Mouse (Mus musculus) fibroblast of lung, adult 2 months (primary cell): Measurements from ENCODE around the gene Ssbp4.

Source experiments
- DNase-seq: peaks from one replicate; pipeline ENCODE4 v3.0.0-alpha.2; 2011; ENCODE audit warnings: low read depth

Ssbp4 gene

DNA sequence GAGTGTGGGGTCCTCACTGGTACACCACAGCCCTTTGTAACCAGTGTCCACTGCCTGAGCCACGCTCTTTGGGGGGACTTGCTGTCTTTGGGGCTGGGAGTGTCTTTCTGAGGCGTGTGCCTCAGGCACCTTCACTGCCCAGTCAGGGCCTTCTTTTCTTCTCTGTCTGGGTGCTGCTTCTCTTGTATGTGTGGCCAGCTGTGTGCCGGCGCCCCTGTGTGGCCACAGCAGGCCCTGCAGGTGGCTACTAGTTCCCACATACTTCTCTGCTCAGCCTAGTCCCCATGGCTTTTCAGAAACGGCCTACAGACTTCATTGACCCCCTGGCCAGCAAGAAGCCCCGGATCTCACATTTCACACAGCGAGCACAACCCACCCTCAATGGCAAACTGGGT is 23.4 kb downstream of the Ssbp4 start:
- DNase-seq: no peak

DNA sequence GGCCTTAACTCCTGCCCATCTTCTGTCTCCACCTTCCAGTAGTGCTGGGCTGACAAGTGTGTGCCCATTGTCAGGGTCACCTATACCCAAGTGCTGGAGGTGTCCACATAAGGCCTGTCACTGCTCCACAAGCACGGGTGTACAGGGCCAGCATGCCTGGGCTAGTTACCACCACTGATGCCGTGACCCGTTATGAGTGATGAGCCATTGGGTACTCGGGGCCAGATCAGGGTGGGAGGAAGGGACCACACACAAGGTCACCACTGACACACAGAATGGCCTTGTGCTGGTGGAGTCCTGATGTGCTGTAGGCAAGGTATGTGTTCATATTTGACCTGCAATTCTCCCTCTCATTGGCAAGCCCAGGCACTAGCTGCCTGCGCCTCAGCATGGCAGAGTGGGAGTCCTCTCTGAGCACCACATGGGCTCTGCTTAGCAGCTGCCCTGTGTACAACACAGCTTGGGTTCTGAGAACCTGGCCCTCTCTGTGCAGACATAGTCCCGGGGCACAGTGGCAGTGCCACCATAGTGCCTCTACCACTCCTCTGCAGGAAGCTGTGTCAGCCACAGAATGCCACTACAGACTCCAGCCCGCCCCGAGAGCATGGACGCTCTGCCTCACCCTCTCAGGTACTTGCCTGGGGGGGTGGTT is 23.9 kb downstream of the Ssbp4 start:
- DNase-seq: no peak

DNA sequence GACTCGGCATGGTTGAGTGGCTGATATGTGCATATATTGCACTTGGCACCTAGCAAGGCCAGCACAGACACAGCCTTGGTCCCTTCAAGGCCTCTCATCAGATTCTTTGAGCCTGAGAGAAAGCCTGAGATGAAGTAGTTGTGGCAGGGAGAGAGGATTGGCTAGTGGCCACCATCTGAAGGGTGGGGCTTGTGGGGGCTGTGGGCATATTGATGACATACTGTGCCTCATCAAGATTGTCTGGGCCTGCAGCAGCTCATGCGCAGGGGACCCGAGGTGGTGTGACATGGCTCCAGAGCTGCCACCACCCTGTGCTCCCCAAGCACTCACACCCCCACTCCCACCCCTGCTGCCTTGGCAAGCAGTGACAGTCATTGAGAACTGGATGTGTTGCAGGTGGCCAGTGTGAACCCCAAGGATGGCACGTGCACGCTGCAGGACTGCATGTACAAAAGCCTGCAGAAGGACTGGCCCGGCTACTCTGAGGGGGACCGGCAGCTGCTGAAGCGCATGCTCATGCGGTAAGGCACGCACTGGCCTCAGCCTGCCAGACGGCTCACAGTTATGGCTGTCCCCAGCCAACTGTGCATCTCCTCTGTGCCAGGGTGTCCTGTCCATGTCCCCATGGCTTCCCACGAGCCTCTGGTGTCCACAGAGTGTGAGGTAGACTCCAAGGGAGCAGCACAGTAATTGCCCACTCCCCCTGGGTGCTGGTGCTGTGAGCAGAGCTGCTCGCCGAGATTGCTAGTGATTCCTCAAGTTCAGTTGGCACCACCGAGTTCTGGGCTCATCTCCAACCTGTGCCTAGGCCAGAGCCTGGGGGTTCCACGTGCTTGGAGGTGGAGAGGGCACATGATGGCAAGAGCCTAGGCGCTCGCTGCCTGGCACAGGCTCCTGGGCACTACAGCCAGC is 24.9 kb downstream of the Ssbp4 start:
- no peak for DNase-seq

DNA sequence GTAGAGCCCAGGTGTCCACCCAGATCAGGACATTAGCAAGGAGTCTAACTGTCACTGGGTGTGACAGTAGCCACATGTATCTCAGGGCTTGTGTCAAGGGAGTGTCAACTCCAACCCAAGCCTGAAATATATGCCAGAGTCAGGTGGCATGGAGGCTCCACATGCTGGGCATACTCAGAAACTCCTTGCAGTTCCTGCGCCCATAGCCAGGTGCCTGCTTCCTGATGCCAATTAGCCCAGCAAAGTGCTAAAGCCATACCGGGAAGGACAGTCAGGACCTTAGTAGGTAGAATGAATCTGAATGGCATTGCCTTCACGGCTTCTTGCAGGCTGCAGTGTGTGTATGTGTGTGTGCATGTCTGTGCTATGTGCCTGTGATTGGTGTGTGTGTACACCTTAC is 31.5 kb downstream of the Ssbp4 start:
- no peak for DNase-seq

DNA sequence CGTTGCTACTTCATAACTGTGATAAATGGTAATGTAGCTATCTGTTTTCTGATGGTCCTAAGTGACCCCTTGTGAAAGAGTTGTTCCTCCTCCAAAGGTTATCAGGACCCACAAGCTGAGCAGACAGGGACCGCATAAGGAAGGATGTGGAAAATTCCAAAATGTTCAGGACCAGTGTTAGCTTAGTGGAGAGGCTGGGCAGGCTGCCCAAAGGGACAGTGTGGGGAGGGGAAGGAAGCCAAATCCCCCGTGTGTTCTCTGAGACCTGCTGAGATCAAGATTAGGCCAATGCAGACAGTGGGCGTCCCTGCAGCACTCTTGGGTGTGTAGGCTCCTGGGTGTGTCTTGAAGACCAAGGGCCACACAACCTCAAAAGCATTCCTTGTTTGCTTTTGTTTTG is 33.8 kb downstream of the Ssbp4 start:
- no peak for DNase-seq

DNA sequence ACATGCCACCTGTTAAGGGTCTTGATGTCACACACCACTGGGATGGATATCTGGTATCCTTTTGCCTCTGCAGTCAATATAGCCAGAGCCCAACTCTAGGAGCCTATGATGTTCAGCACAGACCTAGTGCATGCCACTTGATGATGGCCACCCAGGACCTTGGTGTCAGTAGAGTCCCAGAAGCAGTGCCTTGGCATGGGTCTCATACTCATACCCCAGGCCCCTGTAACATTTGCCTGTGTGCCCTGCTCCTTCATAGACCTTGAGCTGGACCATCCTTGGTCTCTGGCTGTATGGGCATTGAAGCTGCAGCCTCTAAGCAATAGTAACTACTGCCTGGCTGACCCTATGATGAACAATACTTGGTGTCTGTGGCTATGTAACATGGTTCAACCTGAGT is 34.4 kb downstream of the Ssbp4 start:
- DNase-seq: no peak

DNA sequence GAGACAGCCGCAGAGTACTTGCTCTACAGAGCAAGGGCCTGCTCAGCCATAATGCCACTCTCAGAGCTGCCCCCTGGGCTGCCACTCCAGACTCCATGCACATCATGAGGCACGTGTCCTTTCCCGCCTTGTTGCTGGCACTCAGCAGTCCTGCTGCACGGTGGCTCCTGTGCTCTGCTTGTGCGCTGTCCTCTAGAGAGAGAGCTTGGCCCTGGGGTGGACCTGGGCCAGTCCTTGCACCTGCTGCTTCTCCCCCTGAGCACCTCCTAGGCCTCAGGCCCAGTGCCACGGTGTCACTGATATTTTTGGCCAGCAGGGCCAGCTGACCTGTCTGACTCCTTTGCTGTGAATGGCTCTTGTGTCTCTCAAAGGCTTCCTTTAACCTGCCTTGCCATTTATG is 37.7 kb downstream of the Ssbp4 start:
- no peak for DNase-seq

DNA sequence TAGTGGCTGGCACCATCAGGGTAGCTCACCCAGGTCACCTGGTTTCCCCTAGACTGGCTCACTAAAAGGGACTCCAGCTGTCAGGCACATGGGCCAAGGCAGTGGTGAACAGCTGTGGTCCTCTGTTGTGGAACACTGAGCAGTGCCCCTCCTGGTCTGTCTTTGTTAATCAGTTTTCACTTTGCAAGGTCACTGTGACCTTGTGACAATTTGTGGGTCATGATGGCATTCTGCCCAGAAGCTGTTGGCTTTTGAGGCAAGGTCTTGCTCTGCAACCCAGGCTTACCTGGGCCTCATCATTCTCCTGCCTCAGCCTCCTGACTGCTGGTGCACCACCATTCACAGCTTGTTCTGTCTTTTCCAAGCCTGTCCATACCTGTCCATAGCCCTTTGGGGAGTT is 38.3 kb downstream of the Ssbp4 start:
- no peak for DNase-seq

DNA sequence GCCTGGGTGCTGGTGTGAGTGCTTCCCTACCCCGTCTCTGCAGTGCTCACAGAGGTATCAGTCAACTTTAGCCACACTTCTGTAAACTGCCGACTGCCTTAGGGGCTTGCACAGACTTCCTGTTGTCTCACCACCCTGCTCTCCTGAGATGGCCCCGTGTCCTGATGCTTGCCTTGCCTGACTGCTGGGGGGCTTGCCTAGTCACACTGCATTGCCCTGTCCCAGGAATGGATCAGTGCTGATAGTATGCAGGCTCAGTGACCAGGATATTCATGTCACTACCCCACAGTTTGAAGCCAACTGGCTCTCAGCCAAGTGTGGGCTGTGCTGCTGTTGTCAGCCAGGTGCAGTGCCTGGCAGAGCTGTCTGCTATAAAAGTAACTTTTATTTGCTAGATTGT is 43.1 kb downstream of the Ssbp4 start:
- DNase-seq: no peak

DNA sequence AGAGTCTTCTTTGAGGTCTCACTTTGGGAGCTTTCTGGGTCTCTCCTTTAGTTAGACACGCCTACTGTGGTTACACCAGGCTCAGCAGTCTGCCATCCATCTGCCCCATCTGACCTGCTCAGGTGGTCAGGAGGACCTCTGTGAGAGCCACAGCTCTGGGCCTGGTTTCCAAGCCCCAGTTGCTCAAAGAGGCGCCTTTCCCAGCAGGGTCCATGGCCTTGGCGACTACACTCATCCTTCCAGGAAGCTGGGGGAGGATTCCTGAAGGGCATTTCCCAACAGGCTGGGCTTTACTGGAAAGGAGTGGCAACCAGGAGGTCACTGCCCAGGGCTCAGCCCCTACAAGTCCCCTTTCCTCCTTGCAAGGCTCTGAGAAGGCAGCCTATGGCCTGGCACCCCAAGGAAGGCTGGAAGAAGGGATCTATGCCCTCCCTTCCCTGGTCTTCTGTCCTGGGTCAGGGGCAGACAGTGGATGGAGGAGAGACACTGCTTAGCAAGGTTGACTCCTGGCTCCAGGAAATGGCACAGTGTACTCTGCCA is 43.9 kb downstream of the Ssbp4 start:
- no peak for DNase-seq

DNA sequence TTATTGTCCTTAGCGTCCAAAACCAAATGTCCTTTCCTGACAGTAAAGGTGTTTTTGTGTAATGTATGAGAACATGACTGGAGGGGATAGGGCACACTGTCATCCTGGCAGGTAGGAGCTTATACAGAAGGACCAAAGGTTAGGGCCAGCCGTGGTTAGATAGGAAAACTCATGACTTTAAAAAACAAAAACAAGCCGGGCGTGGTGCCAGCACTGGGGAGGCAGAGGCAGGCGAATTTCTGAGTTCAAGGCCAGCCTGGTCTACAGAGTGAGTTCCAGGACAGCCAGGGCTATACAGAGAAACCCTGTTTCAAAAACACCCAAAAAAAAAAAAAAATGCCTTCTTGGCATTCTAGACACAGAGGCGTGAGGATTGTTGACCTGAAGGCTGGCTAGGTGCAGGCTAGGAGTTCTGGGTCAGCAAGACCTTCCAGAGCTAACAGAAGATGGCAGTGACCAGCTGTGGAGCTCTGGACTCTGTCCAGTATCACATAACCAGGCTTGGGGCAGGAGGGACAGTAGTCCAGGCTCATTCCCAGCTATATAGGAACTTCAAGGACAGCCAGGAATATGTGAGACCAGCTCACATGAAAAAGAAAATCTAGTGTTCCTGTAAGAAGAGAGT is 44.8 kb downstream of the Ssbp4 start:
- DNase-seq: no peak

DNA sequence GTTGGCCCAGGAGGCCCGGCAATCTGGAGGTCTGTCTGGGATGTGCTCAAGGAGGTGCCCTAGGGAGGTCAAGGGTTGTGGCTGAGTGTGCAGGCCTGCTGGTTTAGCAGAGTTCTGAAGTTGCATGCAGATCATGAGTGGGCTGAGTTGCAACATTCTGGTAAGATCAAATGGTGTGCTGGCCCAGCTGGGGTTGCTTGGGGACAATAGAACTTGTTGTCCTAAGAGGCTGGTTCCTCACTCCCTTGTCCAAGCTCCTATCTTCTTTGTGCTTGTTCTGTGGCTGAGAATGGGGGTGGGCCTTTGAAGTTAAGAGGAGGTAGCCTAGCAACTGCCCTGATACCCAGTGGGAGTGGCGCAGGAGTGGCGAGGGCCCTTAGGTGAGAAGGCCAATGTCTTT is 45.9 kb downstream of the Ssbp4 start:
- DNase-seq: no peak

DNA sequence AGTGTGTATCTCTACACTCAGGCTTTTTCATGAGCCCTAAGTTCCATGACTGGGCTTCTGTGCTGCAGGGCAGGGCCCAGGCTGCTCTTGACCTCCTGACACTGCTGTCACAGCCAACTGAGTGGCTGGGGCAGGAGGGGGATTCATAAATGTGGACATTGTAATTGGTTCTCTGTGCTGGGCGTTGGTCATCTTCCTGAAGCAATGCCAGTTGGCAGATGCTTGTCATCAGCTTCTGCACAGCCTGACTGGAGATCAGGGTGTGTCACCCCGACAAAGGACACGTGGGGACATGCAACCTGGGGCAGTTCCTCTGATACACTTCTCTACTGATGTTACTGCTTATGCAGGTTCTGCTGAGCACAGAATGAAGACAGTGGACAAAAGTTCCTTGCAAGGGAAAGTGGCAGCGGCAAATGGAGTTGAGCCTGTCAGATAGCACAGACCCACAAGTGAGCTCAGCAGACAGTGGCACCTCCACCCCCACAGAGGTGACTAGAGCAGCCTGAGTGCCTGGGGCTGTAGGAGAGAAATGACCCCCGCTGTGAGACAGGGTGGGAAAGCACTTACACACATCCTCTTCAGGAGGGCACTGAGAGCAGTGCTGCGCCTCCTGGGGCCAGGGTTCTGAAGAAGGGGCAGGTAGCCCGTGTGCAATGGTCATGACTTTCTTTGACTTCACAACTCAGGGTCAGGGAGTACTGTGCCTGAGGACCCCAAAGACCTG is 46.7 kb downstream of the Ssbp4 start:
- no peak for DNase-seq

DNA sequence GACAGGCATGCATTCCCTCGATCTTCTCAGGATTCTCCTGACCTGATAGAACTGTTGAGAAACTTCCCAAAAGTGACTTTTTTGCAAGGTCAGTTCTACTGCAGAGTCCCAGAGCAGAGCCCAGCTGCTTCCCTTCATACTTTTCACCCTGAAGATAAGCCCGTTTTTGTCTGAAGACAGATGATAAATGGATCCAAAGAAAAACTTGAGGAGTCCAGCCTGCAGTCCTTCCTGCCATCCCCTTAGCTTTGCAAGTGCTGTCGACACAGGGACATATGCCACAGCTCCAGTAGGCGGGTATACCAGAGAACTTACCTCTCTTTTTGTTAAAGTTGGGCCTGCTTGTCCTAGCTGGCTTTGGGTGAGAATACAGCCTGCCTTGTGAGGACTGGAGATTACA is 47.3 kb downstream of the Ssbp4 start:
- no peak for DNase-seq

DNA sequence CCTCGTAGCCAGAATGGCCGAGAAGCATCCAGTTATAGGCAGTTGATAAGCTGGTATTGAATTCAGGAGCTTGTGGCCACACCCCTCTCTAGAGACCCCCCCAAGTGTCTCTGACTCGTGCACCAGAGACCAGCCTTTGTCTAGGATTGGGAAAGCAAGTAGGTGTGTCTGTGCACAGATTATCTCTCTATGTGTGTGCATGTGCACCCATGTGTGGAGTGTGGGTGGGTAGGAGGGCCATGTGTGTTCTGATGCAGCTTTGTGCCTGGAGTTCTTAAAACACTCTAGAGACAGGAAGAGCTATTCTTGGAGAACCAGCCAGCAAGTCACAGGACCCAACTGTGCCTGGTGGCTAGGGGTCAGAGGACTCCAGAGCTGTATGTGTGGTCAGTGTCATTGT is 48.1 kb downstream of the Ssbp4 start:
- no peak for DNase-seq

DNA sequence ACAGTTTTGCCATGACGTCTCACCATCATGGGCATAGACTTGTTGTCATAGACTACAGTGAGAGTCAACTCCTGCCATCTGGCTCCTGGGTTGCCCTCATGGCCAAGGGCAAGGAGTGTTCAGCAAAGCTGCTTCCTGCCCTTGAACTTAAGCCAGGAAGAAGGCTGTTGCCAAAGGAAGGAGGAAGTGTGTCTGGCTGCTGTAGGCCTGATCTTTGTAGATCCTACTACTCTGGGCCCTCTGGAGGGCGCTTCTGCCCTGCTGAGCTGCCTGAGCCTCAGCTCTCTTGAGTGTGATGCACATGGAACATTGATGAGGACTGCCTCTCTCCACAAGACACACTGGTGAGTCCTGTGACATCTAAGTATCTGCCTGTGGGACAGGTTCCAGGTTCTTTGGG is 48.6 kb downstream of the Ssbp4 start:
- no peak for DNase-seq

DNA sequence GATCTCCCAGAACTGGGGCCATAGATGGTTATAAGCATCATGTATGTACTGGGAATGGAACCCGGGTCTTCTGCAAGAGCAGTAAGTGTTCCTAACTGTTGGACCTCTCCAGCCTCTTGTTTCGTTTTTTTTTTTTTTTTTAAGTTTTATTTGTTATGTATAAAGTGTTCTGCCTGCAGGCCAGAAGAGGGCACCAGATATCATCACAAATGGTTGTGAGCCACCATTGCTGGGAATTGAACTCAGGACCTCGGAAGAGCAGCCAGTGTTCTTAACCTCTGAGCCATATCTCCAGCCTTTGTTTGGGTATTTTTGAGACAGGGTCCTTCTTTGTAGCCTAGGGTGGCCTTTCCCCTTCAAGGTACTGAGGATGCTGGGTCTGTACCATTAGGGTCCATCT is 49.7 kb downstream of the Ssbp4 start:
- no peak for DNase-seq

DNA sequence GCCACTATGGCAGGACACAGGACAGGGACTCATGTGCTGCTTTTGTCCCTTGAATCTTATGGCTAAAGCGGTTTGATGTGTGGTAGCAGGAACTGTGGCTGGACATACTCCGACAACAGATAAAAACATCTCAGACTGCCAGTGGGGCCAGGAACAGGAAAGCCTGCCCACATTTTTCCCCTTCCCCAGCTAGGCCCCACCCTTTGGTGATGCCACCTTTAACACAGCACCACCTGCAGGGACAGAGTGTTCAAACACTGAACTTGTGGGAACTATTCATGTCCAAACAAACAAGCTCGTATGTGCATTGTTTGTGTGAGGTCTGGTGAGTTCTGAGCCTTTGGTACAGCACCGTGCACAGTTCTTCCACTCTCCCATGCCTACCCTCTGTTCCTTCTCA is 50.3 kb downstream of the Ssbp4 start:
- DNase-seq: no peak

DNA sequence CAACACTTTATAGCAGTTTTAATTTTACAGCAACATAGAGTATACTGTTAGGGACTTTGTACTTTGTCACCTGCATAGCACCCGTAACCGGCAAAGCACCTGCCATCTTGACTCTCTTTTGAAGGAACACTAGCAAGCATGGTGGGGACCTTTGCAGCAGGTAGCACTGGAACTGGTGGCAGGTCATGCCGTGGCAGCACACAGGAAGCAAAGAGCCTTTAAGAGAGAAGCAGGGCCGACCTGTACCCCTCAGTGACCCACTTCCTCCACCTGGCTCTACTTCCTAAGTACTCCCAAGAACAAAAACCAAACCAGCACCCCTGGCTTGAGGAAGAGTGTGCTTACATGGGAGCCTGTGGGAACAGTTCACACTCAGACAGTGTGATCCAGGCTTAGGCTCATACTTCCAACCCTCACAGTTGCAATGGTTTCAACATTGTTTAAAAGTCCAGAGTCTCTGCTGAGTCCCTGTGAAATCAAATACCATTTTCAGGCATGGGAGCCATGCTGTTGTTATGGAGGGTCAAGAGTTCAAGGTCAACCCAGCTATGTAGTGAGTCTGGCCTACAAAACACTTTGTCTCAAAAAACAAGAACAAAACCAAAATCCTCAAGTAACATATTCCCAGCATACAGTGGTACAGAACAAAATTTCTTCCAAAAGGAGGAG is 53.5 kb downstream of the Ssbp4 start:
- DNase-seq: no peak

DNA sequence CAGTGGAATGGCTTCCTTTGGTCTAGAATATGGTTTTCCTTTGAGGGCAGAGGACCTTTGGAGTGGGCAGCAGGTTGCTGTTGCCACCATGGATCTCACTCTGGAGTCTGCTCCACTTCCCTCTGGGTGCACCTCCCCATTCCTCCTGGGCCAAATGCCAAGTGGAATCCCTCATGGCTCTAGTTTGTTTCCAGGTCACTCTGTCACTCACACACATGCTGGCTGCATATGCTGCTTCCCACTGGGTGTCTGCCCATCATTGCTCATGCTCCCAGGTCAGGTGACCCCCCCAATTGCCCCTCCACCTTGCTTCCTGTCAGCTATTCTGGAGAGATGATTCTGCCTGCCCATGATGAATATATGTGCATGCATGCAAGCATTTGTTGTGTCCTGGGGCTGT is 54.9 kb downstream of the Ssbp4 start:
- DNase-seq: no peak

DNA sequence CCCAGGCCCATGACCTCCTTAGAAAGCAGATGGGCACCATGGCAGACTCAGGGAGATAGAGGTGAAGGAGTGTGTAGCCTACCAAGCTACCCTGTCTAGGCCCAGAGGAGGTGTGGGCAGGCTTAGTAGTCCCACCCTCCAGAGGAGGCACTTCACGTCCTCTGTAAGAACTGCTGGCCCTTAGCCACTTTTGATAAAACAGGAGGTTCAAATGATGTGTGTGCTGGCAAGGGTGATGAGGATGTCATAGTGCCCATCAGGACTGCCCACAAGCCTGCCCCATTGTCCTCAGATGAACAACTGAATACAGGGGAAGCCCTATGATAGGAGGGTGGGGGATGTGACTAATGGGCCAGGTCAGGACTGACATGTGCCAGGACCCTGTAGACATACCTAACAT is 55.8 kb downstream of the Ssbp4 start:
- DNase-seq: no peak
